Mouse (Mus musculus) megakaryocyte, adult 5-6 weeks (primary cell): ENCODE results near the gene Abhd15. TPM values are rescaled to one million over a fixed set of nuclear protein-coding genes. Genes with fewer than 3 reads are reported as not detected.
"Not testable (repeated sequence)": the region's sequence is repeated elsewhere in the genome, so short reads cannot be mapped to it uniquely, and the experiment has no call there.

Experiments used
- ATAC-seq: 2 replicates; pipeline ENCODE4 v1.8.0; 2016; ENCODE audit warnings: mild to moderate bottlenecking, inconsistent platforms; ENCODE audit not compliant: poor library complexity, severe bottlenecking
- total RNA-seq, 2 experiments: library from RNA; stranded (forward) in 1 of 2; stranded (reverse) in 1 of 2; fragments of 153-499, 151-499 nt in 1 of 2; fragments of 221-1000, 200-1000 nt in 1 of 2; gene quantifications; 2 replicates each; pipeline versions ENCODE4 v1.2.3 to v1.2.4; 2015 to 2017

The Abhd15 gene
- total RNA-seq, 2 experiments from 2014 or later = 8.3 to 13.8 TPM

DNA sequence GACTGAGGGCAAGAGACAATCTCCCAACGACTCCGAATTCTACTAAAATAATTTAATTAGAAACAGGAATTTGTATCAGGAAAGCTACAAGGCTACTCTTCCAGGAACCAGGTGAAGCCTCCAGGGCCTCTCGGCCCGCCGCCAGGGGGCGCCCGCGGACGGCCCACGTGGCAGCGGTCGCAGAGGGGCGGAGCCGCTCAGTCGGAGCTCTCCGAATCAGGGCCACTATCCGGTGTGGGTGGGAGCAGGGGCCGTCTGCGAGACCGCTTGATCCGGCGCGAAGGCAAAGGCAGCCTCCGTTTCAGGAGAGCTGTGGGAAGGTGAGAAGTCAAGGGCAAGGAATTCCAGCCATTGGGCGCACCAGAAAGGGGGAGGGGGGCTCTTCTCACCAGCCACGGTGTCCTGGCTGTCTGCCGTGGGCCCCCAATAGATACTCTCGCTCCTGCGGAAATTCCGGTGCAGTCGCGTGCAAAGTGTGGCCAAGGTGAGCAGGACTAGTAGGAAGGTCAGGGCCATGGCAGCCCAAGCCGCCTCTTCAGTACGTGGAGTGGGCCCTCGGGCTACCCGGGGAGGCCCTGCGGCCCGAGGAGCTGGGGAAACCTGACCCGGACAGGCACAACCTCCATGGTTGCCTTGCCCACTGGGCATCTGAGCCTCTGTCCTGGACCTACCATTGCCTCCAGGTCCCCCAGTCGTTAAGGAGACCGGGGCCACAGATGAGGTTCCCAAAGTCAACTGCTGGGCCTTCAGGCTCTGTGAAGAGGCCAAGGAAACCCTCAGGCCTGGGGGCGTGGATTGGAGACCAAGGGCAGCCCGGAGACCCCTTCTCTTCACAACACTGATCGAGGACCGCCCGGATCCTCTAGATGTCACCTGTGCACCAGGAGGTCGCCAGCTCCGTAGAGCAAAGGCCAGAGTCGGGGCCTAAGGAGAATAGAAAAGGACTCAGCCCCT is 6.6 kb upstream of the Abhd15 start:
- peak; percentile 88 for ATAC-seq

DNA sequence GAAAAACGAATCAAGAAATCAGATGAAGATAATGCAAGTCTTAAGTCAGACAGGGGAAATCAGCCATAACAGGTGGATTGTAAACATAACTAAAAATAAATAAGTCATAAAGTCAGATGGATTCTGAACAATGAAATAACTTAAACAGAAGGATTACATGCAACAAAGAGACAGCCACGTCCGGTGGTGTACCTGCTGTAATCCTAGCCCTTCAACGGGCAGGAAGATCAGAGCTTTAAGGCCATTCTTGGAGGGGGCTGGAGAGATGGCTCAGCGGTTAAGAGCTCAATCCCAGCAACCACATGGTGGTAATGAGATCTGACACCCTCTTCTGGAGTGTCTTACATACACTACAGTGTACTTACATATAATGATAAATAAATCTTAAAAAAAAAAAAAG is 3.6 kb upstream of the Abhd15 start:
- no peak for ATAC-seq

DNA sequence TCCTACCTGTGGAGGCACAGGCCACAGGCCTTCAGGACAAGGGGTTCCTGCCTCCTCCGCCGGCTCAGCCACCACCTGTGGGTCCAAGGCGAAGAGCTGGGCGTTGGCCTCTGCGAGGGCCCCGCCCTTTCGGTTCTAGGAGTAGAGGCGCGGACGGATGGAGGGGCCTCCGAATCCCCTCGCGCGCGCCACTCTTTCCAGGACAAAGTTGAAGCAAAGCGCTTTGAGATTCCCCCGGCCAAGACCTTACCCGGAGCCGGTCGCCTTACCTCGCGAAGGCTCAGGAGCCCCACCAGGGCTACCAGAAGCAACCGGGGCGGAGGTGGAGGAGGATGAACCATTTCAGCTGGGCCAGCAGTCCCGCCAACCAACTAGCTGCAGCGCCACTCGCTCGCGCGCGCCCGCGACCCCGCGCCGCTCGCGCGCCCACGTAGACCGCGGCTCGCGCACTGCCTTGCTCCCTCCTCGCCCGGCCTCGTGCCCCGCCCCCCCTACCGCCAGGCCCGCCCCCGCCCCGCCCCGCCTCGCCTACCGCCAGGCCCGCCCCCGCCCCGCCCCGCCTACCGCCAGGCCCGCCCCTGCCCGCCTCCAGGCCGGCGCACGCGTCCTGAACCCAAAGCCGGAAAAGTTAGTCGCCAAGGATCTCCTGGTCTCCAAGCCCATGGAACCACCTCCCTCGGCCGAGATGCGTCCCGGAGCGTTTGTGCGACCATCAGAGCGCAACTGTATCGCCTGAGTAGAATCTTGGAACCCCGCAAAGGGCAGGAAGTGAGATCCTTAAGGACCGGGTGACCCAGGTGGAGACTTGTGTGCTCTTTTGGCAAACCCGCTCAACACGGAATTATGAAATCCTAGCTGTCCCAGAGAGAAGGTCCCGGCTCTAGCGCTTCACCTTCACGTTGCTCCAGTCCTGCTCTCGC is 1.8 kb upstream of the Abhd15 start:
- peak; percentile 57 for ATAC-seq

DNA sequence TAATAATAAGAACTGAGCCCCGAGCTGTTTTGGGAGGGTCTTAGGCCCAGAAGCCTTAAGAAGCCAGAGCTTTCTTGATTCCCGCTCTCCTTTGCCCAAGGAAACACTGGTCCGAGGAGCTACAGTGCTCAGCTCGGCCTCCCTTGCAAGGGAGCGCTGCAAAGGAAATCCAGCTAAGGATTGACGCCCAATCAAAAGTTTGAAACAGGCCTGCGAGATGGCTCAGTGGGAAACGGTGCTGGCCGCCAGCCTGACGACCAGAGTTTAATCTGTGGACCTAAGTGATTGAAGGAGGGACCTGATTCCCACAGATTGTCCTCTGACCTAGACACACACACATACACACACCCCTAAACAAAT is 1.1 kb upstream of the Abhd15 start:
- ATAC-seq = no peak

DNA sequence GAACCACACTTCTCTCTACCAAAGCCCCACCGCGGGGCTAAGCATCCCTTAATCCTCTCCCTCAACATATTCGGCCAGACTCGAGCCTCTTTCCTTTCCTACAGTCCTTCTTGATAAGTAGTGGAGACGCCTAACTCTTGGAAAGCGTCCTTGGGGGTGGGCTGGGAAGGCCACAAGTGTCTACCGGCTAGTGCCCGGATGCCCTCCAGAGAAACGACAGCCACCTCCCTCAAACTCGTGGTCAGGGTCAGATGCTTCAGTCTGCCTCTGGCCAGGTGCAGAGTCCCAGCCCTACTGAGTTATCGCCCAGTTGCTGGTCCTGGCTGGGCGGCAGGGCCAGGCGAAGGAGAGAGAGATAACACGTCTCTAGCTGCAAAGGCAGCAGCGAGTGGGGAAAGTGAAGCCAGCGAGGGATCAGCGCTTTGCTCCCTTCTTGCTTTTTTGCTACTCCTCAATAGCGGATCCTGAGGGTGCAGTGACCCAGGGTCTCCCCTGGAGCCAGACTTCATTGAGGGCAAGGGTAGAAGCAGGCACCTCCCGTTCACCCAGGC is 565 bp upstream of the Abhd15 start:
- ATAC-seq = no peak

DNA sequence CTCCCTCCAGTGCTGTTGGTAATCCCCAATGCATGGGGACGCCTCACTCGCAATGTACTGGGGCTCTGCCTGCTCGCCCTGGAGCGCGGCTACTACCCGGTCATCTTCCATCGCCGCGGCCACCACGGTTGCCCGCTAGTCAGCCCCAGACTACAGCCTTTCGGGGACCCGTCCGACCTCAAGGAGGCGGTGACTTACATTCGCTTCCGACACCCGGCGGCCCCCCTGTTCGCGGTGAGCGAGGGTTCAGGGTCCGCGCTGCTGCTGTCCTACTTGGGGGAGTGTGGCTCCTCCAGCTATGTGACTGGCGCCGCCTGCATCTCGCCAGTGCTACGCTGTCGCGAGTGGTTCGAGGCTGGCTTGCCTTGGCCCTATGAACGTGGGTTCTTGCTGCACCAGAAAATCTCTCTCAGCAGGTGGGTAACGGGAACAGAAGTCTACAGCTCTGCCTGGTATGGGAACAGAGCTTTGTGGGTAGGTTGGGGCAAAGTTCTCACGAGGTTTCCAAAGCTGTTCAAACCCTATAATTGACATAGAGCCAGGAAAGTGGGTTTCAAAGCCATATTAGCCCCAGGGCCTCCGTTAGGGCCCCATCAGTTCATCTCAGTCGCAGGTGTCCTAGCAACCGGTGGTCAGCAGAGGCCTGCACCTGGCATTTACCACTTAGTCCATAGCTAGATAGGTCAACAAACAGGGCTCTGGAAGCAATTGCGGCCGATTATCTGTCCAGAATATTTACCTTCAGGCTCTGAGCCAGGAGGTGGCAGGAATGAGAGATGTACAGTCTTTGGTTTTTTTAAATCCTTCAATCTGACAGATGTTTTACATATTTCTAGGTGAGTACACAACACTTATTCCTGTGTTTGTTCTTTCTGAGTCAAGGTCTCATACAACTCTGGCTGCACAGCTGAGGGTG is 974 bp downstream of the Abhd15 start, which contains the start of gene Trp53i13:
Trp53i13 (minus strand) TSS at position 344 of the 916 bp plus-strand sequence.
- ATAC-seq = 0 out of 2 replicates have a peak, but pooled peaks have one; percentile 1

DNA sequence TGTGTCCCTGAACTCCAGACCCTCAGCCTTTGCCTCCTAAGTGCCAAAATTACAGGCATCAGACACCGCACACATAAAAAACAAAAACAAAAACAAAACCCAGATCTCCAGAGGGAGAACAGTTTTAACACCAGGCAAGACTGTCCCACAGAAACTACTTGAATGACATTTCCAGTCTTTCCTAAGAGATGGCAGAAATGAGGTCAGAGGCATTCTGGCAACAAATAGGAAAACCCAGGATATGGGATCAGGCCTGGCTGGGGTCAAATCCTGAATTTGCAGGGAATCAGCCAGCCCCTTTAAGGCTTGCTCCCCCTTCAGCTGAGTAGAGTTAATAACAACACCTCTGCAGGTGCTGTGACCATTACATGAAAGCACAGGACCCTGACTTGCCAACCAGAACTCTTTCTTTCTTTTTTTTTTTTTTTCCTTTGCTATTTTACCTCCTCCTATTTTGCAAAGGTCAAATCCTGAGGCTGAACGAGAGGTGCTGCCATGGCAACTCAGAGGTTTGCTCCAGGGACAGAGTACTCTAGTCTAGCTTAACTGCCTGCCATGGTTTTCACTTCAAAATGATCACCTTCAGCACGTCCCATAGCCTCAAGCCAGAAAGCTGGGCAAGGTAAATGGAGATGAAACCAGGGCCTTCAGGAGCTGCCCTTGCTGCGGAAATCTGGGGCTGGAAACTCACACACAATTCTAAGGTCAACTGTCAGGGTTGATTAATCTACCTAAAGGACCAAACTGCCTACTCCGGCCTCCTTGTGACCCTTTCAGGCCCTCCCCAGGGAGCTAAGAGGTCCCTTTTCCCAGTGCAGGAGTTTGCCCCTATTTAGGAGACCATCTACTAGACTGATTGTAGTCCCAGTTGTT is 1.9 kb downstream of the Abhd15 start:
- ATAC-seq = no peak

GRCm38 (mm10) chr11:77518051-77518798 is 3.3 kb downstream of the Abhd15 start:
- ATAC-seq = no peak

DNA sequence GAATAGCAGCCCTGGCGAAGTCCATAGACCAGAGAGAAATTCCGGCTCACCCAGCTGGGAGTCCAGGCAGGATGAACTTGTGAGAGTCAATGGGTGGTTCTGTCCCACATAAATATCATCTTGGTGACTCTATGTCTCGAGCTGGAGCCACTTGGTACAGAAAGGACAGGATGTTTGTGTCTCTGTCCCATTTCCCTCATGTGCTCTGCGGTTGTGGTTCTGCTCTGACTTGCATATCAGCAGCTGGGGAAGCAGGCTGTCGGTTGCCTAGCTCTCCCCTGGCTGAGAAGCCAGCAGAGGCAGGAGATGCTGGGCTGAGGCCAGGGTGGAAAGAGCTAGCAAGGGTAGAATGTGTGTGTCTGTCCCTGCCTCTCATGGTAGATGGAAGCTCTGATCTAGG is 4.1 kb downstream of the Abhd15 start, which contains the start of gene Gm10392:
Gm10392 (minus strand) TSS at position 156 of the 400 bp plus-strand sequence.
- ATAC-seq = peak; percentile 53

DNA sequence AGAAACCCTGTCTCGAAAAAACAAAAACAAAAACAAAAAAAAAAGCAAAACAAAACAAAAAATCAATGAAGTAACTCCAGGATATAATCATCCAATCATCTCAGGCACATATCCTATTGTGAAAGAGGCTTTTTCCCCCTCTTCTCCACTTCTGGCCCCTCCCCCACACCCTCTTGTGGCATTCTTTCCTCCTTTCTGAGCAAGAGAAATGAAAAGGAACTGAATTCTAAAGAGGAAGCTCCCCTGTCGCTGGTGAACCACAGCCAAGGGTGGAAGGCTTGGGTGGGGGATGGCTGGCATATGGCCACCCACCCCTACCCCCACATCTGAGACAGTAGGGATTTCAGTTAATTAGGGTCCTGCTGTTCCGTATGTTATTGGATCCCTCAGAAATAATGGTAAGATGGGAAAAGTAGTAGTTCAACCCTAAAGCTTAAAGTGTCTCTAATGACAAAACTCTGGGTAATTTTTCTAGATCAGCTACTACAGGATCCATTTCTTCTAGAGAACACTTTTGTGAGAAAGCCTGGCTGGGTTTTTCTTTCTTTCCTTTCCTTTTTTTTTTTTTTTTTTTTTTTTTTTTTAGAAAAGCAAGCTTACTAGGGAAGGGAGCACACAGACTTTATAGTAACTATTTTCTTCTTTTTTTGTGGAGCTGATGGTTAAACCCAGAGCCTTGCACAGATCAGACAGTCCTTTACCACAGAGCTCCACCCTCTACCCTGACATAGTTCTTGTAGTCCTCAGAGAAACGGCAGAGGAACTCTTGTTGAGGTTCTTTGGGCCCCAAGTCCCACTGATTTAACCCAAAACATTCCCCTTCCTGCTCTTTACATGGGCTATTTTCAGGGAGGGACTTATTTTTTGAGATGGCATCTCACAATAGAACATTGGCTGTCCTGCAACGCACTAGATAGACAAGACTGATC is 5.9 kb downstream of the Abhd15 start:
- peak; percentile 67 for ATAC-seq

DNA sequence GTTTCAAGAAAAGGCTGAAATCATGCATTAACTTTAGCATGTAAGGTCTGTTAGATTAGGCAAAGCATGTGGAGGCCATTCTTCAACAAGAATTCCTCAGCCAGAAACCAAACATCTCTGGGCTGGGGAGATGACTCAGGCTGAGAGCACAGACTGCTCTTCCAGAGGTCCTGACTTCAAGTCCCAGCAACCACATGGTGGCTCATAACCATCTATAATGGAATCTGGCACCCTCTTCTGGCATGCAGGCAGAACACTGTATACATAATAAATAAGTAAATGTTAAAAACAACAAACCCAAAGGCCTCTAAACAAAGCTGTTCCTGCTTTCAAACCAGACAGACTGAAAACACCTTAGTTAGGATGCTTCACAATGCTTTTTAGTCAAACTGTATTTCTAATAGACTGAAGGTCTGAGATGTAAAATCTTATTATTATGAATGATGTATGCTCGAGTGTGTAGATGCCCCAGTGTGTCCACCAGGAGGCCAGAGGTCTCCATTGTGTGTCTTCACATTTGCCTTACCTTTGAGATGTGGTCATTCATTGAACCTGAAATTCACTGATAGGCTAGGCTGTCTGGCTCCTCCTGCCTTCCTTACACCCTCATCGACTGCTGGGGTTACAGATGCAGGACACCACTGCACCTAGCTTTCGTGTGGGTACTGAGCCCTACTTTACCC is 11.0 kb downstream of the Abhd15 start:
- ATAC-seq = no peak

DNA sequence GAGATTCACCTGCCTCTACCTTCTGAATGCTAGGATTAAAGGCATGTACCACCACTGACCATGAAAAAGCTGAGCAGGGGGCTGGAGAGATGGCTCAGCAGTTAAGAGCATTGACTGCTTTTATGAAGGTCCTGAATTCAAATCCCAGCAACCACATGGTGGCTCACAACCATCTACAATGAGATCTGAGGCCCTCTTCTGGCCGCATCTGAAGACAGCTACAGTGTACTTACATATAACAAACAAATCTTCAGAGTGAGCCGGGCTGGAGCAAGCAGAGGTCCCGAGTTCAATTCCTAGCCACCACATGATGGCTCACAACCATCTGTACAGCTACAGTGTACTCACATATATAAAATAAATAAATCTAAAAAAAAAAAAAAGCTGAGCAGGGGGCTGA is 13.5 kb downstream of the Abhd15 start:
- ATAC-seq = not testable (repeated sequence)

GRCm38 (mm10) chr11:77529644-77530043 is 14.7 kb downstream of the Abhd15 start:
- no peak for ATAC-seq

DNA sequence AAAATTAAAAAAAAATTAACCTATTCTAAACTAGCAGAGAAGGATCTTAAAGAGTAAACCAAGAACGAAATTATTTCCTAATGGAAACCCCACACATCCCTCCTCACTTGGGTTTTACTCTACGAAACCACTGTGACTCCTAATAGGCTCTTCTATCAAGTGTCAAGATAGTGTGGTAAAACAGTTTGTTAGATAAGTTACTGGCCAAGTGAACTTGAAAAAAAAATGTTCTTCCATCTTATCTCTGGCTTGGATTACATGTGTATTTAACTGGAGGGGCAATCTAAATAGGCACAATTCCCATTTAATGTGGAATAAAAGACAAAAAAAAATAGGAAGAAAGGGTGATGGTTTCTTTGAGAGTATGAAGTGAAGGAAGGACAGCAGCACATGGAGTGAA is 15.9 kb downstream of the Abhd15 start:
- no peak for ATAC-seq

DNA sequence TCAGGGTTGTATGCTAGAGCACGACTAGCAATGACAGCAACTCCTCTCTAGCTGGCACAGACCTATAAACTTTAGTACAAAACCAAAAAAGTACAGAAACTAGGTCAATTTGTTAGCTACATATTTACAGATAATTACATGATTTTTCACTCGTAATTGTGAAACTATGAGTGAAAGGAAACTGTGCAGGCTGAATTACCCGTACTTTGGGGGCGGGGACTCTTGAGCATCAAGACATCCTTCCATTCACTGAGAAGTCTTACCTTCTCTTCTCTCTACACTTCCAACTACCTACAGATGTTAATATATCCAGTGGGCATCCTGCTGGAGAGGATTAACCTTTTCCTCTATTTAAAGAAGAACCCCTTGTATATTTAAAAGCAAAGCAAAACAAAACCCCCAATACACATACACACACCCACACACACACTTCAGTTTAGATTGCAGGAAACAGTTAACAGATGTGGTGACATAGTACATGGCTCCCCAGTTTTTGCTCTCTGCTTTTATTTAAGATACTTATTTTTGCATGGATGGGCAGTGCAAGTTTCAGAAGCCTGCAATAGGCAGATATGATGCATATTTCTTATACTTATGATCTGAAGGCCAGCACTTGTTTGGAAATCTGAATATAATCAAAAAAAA is 17.4 kb downstream of the Abhd15 start:
- ATAC-seq = no peak

GRCm38 (mm10) chr11:77545261-77545660 is 30.3 kb downstream of the Abhd15 start:
- ATAC-seq = no peak
